Mouse (Mus musculus) erythroblast, embryonic 14.5 days (primary cell): Measurements from ENCODE around the gene Cdca7l. TPM values are rescaled to one million over a fixed set of nuclear protein-coding genes. Genes with fewer than 3 reads are reported as not detected.
"Not testable (repeated sequence)": the region's sequence is repeated elsewhere in the genome, so short reads cannot be mapped to it uniquely, and the experiment has no call there.

Experiments used
- H3K27me3 ChIP-seq: 2 replicates; pipeline ENCODE4 v1.6.1; 2012; ENCODE audit warnings: inconsistent platforms; ENCODE audit not compliant: control insufficient read depth
- H3K36me3 ChIP-seq: 2 replicates; pipeline ENCODE4 v1.6.1; 2012; ENCODE audit warnings: mild to moderate bottlenecking, inconsistent platforms; ENCODE audit not compliant: control insufficient read depth
- H3K4me1 ChIP-seq: 2 replicates; pipeline ENCODE4 v1.6.1; 2012; ENCODE audit warnings: inconsistent platforms; ENCODE audit not compliant: control insufficient read depth
- H3K4me3 ChIP-seq: replicated peaks from 2 replicates; pipeline ENCODE3; 2012; ENCODE audit warnings: moderate library complexity, mild to moderate bottlenecking, inconsistent platforms
- H3K9me3 ChIP-seq: 2 replicates; pipeline ENCODE4 v1.6.1; 2012; ENCODE audit warnings: low read length, inconsistent platforms, mixed read lengths; ENCODE audit not compliant: control insufficient read depth
- GATA1 ChIP-seq: IDR thresholded peaks from 2 replicates; pipeline ENCODE4 v1.6.1; 2012; ENCODE audit warnings: low read length, inconsistent platforms, mixed read lengths
- TAL1 ChIP-seq: IDR thresholded peaks from 3 replicates; pipeline ENCODE4 v1.6.1; 2012; ENCODE audit warnings: low read length, inconsistent platforms, mixed read lengths
- polyA plus RNA-seq: library from polyadenylated mRNA; stranded (reverse); fragments of >175 nt; gene quantifications from 2 replicates; pipeline ENCODE4 v1.2.3, GENCODE M21; 2012

The Cdca7l gene
- polyA plus RNA-seq, 1 experiment = 0.14 TPM

GRCm38 (mm10) chr12:117878341-117878740, 74.3 kb downstream of the Cdca7l start:
- Histone ChIP-seq H3K9me3 (no peaks in the 10 kb centered on the region), H3K4me1 (no peaks in the 10 kb centered on the region), H3K27me3 (no peaks in the 10 kb centered on the region), H3K36me3 (peaks cover 71% of the 10 kb centered on the region), H3K4me3 (no peak overlapping the region)
- TF ChIP-seq GATA1 = no peak
- TF ChIP-seq TAL1 = no peak

GRCm38 (mm10) chr12:117884627-117885026, 80.5 kb downstream of the Cdca7l start:
- Histone ChIP-seq H3K36me3 (peaks cover 16% of the 10 kb centered on the region), H3K27me3 (no peaks in the 10 kb centered on the region), H3K4me1 (no peaks in the 10 kb centered on the region), H3K4me3 (no peak overlapping the region), H3K9me3 (no peaks in the 10 kb centered on the region)
- TF ChIP-seq TAL1 (no peak), GATA1 (no peak)

GRCm38 (mm10) chr12:117887422-117887821, 83.3 kb downstream of the Cdca7l start:
- H3K4me1 ChIP-seq = no peaks in the 10 kb centered on the region

GRCm38 (mm10) chr12:117900798-117901197, 96.7 kb downstream of the Cdca7l start:
- H3K9me3 ChIP-seq, H3K36me3 ChIP-seq: not testable (repeated sequence)

More at GRCm38 (mm10) chr12:117887422-117887821, 83.3 kb downstream of the Cdca7l start:
- Histone ChIP-seq H3K36me3 (peaks cover 3% of the 10 kb centered on the region; the same call in 1 of the 2 replicates), H3K27me3 (no peaks in the 10 kb centered on the region), H3K4me3 (no peak overlapping the region), H3K9me3 (no peaks in the 10 kb centered on the region)
- TF ChIP-seq GATA1 (no peak), TAL1 (no peak)

GRCm38 (mm10) chr12:117901352-117901751, 97.3 kb downstream of the Cdca7l start:
- H3K9me3 ChIP-seq, H3K4me1 ChIP-seq, H3K36me3 ChIP-seq, H3K4me3 ChIP-seq, H3K27me3 ChIP-seq: not testable (repeated sequence)

More at GRCm38 (mm10) chr12:117900798-117901197, 96.7 kb downstream of the Cdca7l start:
- H3K27me3 ChIP-seq, H3K4me3 ChIP-seq, H3K4me1 ChIP-seq: not testable (repeated sequence)

- no peak overlapping the region for H3K4me3 ChIP-seq
- H3K9me3 ChIP-seq = no peaks in the 10 kb centered on the region
- no peaks in the 10 kb centered on the region for H3K27me3 ChIP-seq
- no peak for TF ChIP-seq TAL1
- TF ChIP-seq GATA1 = no peak
- H3K4me1 ChIP-seq = no peaks in the 10 kb centered on the region
- no peaks in the 10 kb centered on the region for H3K36me3 ChIP-seq
Measured at GRCm38 (mm10) chr12:117903671-117904070, 99.6 kb downstream of the Cdca7l start.

GRCm38 (mm10) chr12:117905232-117905840, 101.2 kb downstream of the Cdca7l start:
- not testable (repeated sequence) for H3K27me3 ChIP-seq, H3K36me3 ChIP-seq, H3K9me3 ChIP-seq, H3K4me3 ChIP-seq, H3K4me1 ChIP-seq

GRCm38 (mm10) chr12:117911396-117911795, 107.3 kb downstream of the Cdca7l start:
- no peak for TF ChIP-seq GATA1
- TF ChIP-seq TAL1 = no peak
- H3K9me3 ChIP-seq = no peaks in the 10 kb centered on the region

GRCm38 (mm10) chr12:117914613-117915245, 110.6 kb downstream of the Cdca7l start:
- H3K36me3 ChIP-seq = no peaks in the 10 kb centered on the region
- no peak overlapping the region for H3K4me3 ChIP-seq
- no peaks in the 10 kb centered on the region for H3K27me3 ChIP-seq
- TF ChIP-seq GATA1 = no peak
- TF ChIP-seq TAL1 = no peak
- no peaks in the 10 kb centered on the region for H3K9me3 ChIP-seq
- H3K4me1 ChIP-seq = no peaks in the 10 kb centered on the region

More at GRCm38 (mm10) chr12:117911396-117911795, 107.3 kb downstream of the Cdca7l start:
- Histone ChIP-seq H3K4me3 (no peak overlapping the region), H3K4me1 (no peaks in the 10 kb centered on the region), H3K27me3 (no peaks in the 10 kb centered on the region), H3K36me3 (no peaks in the 10 kb centered on the region)
